Mouse (Mus musculus): ENCODE results near the gene Rps27a. TPM values are rescaled to one million over a fixed set of nuclear protein-coding genes. Genes with fewer than 3 reads are reported as not detected.

Rps27a gene
- total and polyA plus RNA-seq, 2 experiments = 58.8 to 521 TPM

GRCm38 (mm10) chr11:29563406-29563805, 15.5 kb upstream of the Rps27a start:
- DNase-seq (ENCODE audit: extremely low read depth, low read depth, low spot score) = no peak

GRCm38 (mm10) chr11:29560990-29561389, 13.1 kb upstream of the Rps27a start:
- Histone ChIP-seq H3K27me3 (ENCODE audit: control insufficient read depth, insufficient read depth, low read length) (no peaks in the 10 kb centered on the region), H3K27ac (replicated peaks; ENCODE audit: insufficient read depth, low read depth, low read length) (no peak overlapping the region), H3K4me3 (ENCODE audit: insufficient read depth, low read depth, low read length) (no peak overlapping the region), H3K9ac (ENCODE audit: low read depth, low read length) (no peak overlapping the region), H3K36me3 (ENCODE audit: control insufficient read depth, insufficient read depth, low read length) (no peaks in the 10 kb centered on the region), H3K79me2 (ENCODE audit: control insufficient read depth, insufficient read depth, low read length) (no peaks in the 10 kb centered on the region), H3K4me1 (ENCODE audit: control insufficient read depth, insufficient read depth, low read length) (no peaks in the 10 kb centered on the region)
- TF ChIP-seq POLR2A (IDR thresholded peaks at IDR 0.05; ENCODE audit: extremely low read depth, insufficient read depth, low read length) (no peak), CTCF (IDR thresholded peaks at IDR 0.05; ENCODE audit: low read depth, low read length) (no peak)
- 90% methylated on average over 3 of the region's 3 CpGs for WGBS
- no peak for DNase-seq (ENCODE audit: extremely low read depth, low read depth, low spot score)

More at GRCm38 (mm10) chr11:29563406-29563805, 15.5 kb upstream of the Rps27a start:
- 92% methylated on average over 2 of the region's 2 CpGs for WGBS
- H3K4me3 ChIP-seq (ENCODE audit: insufficient read depth, low read depth, low read length) = no peak overlapping the region
- no peaks in the 10 kb centered on the region for H3K4me1 ChIP-seq (ENCODE audit: control insufficient read depth, insufficient read depth, low read length)
- H3K36me3 ChIP-seq (ENCODE audit: control insufficient read depth, insufficient read depth, low read length) = no peaks in the 10 kb centered on the region
- no peaks in the 10 kb centered on the region for H3K79me2 ChIP-seq (ENCODE audit: control insufficient read depth, insufficient read depth, low read length)
- no peak overlapping the region for H3K27ac ChIP-seq (replicated peaks; ENCODE audit: insufficient read depth, low read depth, low read length)
- TF ChIP-seq POLR2A (IDR thresholded peaks at IDR 0.05; ENCODE audit: extremely low read depth, insufficient read depth, low read length) (no peak), CTCF (IDR thresholded peaks at IDR 0.05; ENCODE audit: low read depth, low read length) (no peak)
- H3K9ac ChIP-seq (ENCODE audit: low read depth, low read length) = no peak overlapping the region
- H3K27me3 ChIP-seq (ENCODE audit: control insufficient read depth, insufficient read depth, low read length) = no peaks in the 10 kb centered on the region

- Histone ChIP-seq H3K9ac (ENCODE audit: low read depth, low read length) (no peak overlapping the region), H3K36me3 (ENCODE audit: control insufficient read depth, insufficient read depth, low read length) (no peaks in the 10 kb centered on the region), H3K27me3 (ENCODE audit: control insufficient read depth, insufficient read depth, low read length) (no peaks in the 10 kb centered on the region), H3K27ac (replicated peaks; ENCODE audit: insufficient read depth, low read depth, low read length) (no peak overlapping the region), H3K4me3 (ENCODE audit: insufficient read depth, low read depth, low read length) (no peak overlapping the region), H3K79me2 (ENCODE audit: control insufficient read depth, insufficient read depth, low read length) (no peaks in the 10 kb centered on the region), H3K4me1 (ENCODE audit: control insufficient read depth, insufficient read depth, low read length) (no peaks in the 10 kb centered on the region)
- DNase-seq (ENCODE audit: extremely low read depth, low read depth, low spot score) = no peak
- TF ChIP-seq POLR2A (IDR thresholded peaks at IDR 0.05; ENCODE audit: extremely low read depth, insufficient read depth, low read length) (no peak), CTCF (IDR thresholded peaks at IDR 0.05; ENCODE audit: low read depth, low read length) (no peak)
- 87% methylated on average over 9 of the region's 9 CpGs for WGBS
These were observed 12.5 kb upstream of the Rps27a start for GRCm38 (mm10) chr11:29560452-29560851.

- DNase-seq (ENCODE audit: extremely low read depth, low read depth, low spot score) = peak; percentile 40
- WGBS = 9% methylated on average over 1 of the region's 1 CpGs
- TF ChIP-seq CTCF (IDR thresholded peaks at IDR 0.05; ENCODE audit: low read depth, low read length) (no peak), POLR2A (IDR thresholded peaks at IDR 0.05; ENCODE audit: extremely low read depth, insufficient read depth, low read length) (no peak)
These were observed 1.5 kb upstream of the Rps27a start for GRCm38 (mm10) chr11:29549425-29549778.

GRCm38 (mm10) chr11:29548504-29549424, 855 bp upstream of the Rps27a start:
- WGBS = 21% methylated on average over 23 of the region's 23 CpGs
- TF ChIP-seq CTCF (IDR thresholded peaks at IDR 0.05; ENCODE audit: low read depth, low read length) = no peak
- TF ChIP-seq POLR2A (IDR thresholded peaks at IDR 0.05; ENCODE audit: extremely low read depth, insufficient read depth, low read length) = no peak
- no peak for DNase-seq (ENCODE audit: extremely low read depth, low read depth, low spot score)
- no peaks in the 10 kb centered on the region for H3K27me3 ChIP-seq (ENCODE audit: control insufficient read depth, insufficient read depth, low read length)
- peak overlapping the region; percentile 41 for H3K9ac ChIP-seq (ENCODE audit: low read depth, low read length)
- peak overlapping the region; percentile 44 for H3K4me3 ChIP-seq (ENCODE audit: insufficient read depth, low read depth, low read length)
- H3K27ac ChIP-seq (replicated peaks; ENCODE audit: insufficient read depth, low read depth, low read length) = peak overlapping the region; percentile 28; the same call in 1 of the 2 replicates
- H3K36me3 ChIP-seq (ENCODE audit: control insufficient read depth, insufficient read depth, low read length) = peaks cover 23% of the 10 kb centered on the region
- H3K4me1 ChIP-seq (ENCODE audit: control insufficient read depth, insufficient read depth, low read length) = peaks cover 10% of the 10 kb centered on the region; the same call in 1 of the 2 replicates
- peaks cover 5% of the 10 kb centered on the region; the same call in 1 of the 2 replicates for H3K79me2 ChIP-seq (ENCODE audit: control insufficient read depth, insufficient read depth, low read length)

More at GRCm38 (mm10) chr11:29549425-29549778, 1.5 kb upstream of the Rps27a start:
- Histone ChIP-seq H3K9ac (ENCODE audit: low read depth, low read length) (no peak overlapping the region), H3K27me3 (ENCODE audit: control insufficient read depth, insufficient read depth, low read length) (no peaks in the 10 kb centered on the region), H3K79me2 (ENCODE audit: control insufficient read depth, insufficient read depth, low read length) (peaks cover 5% of the 10 kb centered on the region; the same call in 1 of the 2 replicates), H3K4me3 (ENCODE audit: insufficient read depth, low read depth, low read length) (no peak overlapping the region), H3K36me3 (ENCODE audit: control insufficient read depth, insufficient read depth, low read length) (peaks cover 16% of the 10 kb centered on the region), H3K27ac (replicated peaks; ENCODE audit: insufficient read depth, low read depth, low read length) (no peak overlapping the region), H3K4me1 (ENCODE audit: control insufficient read depth, insufficient read depth, low read length) (peaks cover 10% of the 10 kb centered on the region; the same call in 1 of the 2 replicates)
